Mouse (Mus musculus) cortical plate, adult 2 months (tissue): ENCODE measurements around the gene Msh4.
"Not testable (repeated sequence)": the region's sequence is repeated elsewhere in the genome, so short reads cannot be mapped to it uniquely, and the experiment has no call there.

Experiments used
- CTCF ChIP-seq: fragments of 200-500 bp; IDR thresholded peaks from 2 replicates; pipeline ENCODE4 v1.5.1; 2011; ENCODE audit warnings: mild to moderate bottlenecking, control low read depth, low read length; ENCODE audit not compliant: insufficient read depth; ENCODE audit errors: extremely low read depth
- POLR2A ChIP-seq: fragments of 200-500 bp; IDR thresholded peaks from 2 replicates; pipeline ENCODE4 v1.6.1; 2011; ENCODE audit warnings: mild to moderate bottlenecking, low read length, control low read depth; ENCODE audit not compliant: insufficient read depth; ENCODE audit errors: extremely low read depth

DNA sequence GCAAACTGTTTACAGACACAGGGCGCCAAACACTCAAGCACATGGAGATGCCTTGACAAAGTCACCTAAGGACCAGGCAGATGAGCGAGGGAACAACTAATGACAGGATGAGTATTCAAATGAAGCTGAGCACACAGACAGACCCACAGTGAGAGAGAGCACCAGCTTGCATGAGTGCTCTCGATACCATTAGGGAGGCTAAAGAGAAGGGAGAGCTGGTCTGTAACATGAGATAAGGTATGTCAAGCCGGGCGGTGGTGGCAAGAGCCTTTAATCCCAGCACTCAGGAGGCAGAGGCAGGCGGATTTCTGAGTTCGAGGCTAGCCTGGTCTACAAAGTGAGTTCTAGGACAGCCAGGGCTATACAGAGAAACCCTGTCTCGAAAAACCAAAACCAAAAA lies 45.5 kb downstream of the Msh4 start:
- TF ChIP-seq CTCF, POLR2A: not testable (repeated sequence)
